Mouse (Mus musculus) layer of hippocampus, adult 8-10 months (tissue): ENCODE measurements at regions not wholly inside any gene's neighbourhood (a gene's known extent, or its start where the extent isn't known, plus 50 kb on each side); places are given as distances from the start of the nearest gene placed in this dataset.

Experiments used
- DNase-seq, 2 experiments: peaks; one replicate each; pipeline ENCODE4 v3.0.0; 2022; ENCODE audit warnings: low spot score in 2 of 2

DNA sequence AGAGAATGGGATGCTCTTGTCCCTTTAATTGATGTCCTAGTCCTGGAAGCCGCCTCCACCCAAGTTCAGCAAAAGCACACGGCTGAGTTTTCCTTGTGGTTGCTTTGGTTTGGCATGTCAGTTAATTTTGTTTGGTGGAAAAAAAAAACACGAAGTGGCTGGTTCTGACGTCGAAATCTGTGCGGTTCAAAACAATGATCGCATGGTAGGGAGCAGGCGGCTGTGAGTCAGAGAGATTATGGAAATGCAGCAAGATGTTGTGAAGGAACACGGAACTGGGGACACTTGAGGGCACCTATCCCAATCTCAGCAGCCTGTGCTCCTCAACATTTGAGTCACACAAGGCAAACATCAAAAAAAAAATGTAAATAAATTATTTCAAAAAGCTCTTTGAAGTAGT, 266.1 kb downstream of the Gm826 start:
- DNase-seq, result no peak

DNA sequence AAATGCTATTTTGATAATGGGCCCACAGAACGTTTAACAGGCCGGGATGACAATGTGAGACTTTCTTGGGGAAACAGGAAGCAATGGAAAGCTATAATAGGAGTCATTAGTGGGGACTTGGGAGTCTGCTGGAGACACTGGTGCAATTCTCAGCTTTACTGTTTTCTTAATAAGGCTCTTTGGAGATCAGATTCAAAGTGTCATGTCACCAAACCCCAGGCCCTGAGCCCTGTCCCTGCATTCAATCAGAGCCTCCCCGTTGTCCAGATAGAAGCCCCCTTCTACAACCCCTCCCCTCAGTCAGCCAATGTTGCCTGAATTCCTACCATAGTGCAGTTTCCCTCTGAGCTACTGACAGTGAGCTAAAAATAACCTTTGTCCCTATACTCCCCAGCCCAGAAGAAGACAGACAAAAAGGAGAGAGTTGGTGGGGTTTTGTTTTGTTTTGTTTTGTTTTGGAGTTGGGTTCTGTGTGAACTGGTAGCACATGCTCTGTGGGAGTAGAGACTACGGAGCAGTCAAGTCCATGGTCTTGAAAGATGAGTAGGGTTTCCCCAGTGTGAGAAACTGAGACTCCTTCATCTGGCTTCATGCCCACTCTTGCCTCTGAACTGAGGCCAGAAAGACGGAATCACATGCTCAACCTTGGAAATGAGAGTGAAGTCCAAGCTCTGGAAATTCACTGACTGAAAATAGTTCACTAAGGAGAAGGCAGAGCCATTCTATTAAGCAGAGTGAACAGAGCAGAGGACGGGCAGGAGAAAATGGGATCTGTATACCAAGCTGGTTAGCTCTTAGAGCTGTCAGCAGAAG, 267.3 kb downstream of the Gm826 start:
- peak; percentile 28 to 30 for DNase-seq

DNA sequence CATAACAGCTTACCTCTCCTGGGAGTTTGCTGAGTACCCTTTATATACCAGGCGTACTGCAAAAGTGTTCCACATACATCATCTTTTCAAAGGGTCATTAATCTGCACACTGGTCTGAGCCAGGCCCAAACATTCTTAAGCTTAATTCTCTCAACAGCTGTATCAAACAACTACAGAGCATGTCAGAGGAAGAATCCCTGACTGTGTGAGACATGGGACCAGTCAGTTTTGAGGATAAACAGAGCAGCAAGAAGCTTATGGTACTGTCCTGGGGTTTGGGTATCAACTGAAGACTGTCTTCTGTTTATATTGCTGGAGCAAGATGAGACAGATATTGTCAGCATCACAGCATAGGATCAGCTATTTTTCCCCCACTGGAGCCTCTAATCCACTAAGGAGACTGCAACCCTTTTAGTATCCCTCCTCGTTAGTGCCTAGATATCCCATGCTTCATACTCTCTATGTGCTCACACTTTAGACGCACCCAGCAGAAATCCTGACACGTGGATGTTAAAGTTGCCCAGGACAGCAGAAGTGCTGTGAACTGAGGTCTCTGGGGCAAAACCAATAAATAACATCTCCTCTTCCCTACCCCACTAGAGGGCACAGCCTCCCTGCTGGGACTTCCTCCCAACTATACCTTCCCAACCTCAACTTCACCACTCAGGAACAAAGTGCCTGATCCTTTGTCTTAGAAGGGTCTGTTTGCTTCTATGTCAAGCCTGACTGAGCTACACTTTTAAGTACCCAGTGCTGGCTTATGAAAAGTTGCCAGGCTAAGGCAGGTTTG, 271.6 kb downstream of the Gm826 start:
- DNase-seq, result no peak

DNA sequence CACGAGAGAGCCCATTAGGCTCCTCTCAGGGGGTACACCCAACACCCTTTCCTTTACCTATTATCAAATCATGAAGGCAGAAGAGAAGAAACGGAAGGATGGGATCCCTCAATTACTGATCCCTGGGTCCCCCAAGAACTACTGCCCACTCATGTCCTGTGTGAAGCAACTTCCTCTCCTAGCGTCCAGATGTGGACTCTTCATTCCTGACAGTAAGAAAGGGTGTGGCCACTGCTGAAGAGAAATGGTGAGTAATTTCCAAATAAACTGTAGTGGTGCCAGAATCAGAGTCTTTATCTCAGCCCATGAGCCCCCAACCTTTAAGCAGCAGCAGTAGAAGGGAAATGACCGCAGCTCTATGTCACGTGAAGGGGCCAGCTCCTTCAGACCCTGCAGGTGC, 273.9 kb downstream of the Gm826 start:
- no peak for DNase-seq

DNA sequence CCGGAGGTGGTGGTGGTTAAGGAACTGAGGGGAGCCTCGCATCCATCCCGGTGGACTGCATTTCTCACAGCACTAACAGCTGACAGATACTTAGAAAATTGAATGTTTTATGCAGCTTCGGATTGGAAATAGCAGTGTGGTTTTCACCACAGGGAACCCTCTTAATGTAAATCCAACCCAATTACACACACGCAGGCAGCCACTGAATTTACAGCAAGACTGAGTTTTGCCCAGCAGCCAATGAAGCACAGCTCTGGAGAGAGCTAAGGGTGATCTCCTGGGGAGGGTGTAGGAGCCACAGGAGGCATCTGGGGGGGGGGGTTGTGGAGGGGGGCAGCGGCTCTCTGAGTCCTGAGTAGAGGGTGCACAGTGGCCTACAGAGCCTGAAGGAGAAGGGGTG, 276.8 kb downstream of the Gm826 start:
- no peak for DNase-seq

DNA sequence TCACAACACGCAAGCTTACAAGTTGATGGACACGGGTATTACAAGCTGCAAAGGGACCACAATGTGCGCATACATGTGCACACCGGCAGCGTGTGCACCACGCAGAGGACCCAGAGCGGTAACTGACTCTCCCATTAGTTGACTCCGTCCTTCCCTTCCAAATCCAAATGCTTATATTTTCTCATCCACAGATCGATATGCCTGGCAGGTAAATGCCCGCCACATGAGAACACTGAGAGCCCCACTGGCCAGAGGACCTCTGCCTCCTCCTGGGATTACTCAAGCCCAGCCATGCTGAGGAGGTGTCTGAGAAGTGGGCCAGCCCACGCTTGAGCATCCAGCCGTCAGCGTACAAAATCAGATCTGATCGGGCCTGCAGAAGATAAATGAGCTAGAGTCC, 279.6 kb downstream of the Gm826 start:
- DNase-seq, result no peak

DNA sequence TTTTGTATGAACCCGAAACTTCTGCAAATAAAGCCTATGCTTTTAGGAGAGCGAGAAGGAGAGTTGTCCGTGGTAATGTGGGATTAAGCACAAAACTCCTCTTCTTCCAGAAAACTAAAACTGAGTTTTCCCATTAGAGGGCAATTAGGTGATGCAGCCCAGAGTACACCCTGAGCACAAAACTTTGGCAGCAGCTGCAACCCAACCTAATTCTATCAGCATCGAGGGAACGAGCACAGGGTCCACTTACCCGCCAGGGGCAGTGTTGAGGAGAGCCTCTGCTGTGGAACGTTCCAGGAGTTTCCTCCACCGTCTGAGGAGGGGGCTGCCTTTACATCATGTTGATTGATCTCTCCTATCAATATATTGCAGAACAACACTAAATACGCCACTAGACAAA, 285.7 kb downstream of the Gm826 start:
- DNase-seq, result no peak

DNA sequence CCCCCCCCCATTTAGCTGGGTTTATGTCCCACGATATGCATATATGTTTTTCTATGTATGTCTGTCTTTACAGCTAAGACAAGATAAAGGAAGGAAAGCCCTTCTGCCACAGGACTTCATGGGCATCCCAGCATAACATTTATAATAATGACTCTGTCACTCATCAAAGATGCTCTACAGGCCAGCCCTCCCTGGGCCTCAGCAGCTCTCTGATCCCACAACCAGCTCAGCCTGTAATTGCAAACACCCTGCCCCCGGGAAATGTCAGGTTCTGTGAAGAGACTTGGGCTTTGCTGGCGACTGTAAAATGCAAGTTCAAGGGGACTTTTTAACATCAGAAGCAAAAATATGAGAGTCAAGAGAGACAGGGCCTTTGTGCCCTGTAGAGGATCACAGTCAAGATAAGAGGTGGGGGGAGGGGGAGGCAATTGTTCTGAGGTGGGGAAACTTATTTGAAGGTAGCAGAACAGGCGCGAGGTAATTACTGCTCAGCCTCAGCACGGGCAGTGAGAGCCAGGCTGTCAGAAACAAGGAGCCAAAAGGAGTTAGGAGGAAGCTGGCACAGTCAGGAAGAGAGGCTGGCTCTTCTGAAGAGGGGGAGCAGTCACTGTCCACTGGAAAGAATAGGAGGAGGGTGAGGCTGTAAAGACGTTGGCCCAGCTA, 286.9 kb downstream of the Gm826 start:
- DNase-seq, result no peak

DNA sequence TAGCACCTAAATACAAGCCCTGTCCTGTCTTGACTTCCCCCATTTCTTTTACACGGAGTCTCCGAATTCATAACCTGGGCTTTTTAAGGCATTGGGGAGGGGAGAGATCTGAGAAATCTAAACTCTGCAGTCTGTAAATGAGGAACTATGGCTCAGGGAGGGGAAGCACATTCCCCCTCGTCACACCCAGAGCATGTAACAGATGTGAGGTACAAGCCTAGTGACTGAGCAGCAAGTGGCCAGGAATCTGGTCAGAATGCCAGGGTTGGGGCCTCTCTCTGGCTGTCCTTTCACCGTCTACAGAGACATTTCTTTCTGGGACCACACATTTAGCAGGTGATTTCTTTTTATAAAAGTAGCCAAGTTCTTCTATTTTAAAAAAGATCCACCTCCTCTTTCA, 289.4 kb downstream of the Gm826 start:
- DNase-seq, result no peak

DNA sequence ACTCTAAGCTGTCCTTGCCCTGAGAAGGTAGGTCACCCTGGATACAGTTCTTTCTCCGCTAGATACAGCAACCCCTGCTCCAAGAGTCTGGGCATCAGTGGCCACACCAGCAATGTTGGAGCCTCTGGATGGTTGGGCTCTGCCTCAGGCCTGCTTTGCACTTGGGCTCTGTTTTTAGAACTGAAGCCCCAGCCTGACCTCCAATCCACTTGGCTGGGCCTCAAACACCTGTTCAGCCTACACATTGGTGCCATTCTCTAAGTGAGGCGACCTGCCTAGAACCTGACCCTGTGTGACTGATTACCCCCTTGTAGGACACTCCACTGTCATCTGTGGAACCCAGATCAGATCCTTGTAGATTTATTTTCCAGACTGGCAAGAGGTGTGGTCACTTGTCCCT, 289.8 kb downstream of the Gm826 start:
- no peak for DNase-seq

DNA sequence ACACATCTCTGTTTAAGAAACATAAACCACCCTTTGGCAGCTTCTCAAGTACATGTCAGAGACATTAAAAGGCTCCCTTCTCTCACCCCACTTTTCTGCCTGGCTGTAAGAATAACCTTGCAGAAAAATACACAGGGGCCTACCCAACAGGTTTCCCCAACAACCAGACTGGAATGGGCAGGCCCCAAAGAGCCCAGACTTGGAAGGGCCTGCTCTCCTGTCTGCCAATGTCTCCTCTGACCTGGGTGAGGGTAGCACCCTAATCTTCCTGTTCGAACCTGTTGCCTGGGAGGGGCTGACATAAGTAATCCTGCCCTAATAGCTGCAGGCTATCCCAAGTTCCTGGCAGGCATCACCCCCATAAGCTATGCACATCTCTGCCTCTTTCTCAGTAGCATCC, 304.5 kb downstream of the Gm826 start:
- no peak for DNase-seq

DNA sequence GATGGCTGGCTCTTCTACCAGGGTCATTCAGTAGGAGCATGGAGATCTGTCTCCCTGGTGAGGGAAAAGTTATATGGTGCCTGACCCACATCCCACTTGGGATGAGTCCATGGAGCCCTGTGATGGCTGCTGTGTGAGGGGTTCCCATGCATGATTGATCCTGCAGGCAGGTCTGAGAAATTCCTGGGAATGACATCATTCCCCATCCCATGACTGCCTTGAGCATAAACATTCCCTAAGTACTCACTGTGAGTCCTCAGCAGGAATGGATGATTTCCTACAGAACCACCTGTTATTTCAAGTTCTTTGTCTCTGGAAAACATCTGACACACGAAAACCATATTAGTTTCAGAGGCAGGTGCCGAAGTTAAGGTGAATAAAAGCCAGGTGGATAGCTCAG, 305.5 kb downstream of the Gm826 start:
- DNase-seq, result no peak

DNA sequence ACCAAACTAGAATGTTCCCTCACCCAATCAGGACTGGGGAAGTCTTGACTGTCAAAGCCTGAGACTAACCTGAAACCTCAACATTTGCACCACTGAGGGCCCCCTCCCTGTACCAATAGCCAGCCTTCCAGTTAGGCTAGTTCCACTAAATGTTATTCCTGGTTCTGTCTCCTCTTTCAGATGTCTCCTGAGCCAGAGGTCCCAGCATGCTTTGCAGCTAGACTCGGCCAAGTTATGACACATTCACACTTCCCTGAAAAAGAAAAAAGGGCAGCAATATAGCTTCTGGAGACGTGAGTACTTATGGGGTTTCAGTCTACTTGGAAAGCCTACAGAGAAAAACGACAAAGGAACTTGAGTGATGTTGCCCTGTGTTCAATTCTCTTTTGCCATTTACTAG, 308.1 kb downstream of the Gm826 start:
- DNase-seq, result no peak

DNA sequence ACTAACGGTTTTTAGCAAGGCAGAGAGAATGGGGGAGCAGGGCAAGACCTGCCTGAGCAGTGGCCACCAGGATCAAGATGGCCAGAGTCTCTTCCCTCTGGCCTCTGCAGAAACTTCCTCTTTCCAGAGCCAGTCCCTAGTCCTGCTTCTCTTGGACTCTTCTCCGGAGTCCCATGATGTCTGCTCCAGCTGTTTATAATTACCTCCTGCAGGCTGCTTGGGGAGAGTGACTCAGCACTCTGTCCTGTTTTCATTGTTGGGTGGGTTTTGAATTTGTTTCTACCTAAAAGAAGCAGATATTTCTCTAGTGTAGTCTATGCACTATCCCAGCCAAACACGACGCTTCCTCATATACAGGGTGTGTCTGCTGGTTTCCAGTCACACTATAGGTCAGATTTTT, 312.4 kb downstream of the Gm826 start:
- no peak for DNase-seq

DNA sequence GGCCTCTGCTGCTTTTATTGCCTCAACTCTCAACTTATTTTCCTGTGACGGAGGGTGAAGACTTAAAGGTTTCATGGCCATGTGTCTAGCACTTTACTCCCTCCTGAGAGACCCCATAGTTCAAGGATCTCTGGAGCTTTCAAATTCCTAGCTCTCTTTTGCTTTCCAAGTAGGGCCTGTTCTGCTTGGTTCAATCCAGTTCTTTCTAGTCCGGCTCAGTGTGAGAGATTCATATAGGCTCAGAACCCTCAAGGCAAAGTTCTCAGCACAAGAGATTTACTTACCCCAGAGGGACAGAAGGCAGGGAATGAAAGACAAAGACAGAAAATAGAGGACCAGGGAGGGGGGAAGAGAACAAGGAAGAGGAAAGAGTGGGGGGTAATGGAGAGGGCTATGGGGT, 313.1 kb downstream of the Gm826 start:
- DNase-seq, result no peak

DNA sequence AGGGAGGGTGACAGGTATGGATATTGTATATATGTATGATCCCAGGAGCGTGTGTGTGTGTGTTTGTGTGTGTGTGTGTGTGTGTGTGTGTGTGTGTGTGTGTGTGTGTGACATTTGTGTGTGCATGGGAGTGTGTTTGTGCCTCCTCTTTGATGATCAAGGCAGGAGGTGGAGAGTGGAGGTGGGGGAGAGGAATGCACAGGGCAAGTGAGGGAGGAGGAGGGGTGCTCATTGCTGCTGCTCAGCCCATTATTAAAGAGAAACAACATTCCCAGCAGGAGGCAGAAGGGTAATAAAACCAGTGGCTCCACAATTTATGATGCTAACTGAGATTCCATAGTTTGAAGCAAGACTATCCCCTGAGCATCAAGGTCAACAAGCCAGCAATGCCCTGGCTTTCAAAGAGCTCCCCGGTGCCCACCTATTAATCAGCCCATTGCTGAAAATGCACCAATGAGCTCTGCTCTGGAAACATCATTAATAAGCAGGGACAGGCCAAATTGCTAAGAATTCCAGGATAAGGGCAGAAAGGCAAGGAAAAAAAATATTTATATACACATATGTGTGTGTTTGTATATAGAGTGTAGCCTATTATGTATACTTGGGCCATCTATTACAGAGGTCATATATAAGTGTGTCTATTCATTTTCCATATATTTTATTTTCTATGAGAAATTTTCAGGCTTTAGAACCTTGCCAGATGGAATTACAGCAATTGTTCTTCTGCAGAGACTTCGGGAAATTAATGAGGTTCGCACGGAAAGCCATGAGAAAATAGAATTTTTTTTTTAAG, 316.7 kb downstream of the Gm826 start:
- DNase-seq, result no peak

DNA sequence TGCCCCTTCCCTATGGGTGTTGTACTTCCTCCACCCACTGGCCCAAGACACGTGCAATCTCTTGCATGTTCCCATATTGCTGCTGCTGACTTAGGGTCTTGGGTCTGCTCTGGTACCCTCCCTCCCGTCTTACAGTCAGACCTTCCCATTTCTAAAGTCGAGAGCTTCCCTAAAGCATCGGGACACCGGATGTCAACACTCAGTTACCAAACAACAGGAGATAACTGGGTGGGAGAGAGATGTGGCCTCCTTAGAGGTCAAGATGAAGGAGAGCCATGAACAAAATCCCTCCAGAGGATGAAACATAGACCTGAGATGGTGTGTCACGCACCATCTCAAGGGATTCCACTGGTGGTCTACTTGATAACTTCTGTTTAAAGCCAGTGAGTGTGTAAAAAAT, 322.5 kb downstream of the Gm826 start:
- no peak for DNase-seq

DNA sequence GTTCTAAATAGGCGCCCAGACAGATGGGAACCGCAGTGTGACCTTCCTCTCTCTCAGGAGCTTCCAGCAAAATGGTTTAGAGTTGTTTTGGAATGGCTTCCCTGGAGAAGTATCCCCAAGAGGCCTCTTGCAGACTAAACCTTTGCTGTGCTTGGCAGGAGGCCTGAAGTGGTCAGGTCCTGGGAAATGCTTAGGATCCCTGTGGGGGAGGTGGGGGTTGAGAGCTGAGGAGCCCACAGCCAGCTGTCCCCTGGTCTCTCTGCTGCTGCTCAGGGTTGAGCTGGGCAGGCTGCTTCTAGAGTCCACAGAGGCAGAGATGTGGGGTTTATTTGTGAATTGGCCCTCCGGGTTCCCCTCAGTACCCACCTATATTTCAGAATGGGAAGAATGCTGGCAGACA, 331.3 kb downstream of the Gm826 start:
- no peak for DNase-seq

DNA sequence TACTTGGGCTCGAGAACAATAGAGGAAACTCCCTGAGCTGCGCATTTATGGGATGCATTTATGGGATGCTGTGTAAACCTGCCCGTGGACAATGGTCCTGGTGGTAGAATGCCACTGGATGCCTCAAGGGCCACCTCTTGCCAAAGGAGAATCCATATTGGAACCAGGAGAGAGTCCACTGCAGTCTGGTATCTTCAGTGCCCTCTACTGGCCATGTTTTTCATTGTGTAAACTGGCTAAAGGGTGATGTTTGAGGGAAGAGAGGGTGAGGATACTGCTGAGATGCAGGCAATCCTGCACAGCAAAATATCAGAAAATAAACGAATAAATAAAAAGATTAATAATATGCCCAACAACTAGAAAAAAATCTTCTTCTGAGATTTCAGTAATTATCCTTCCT, 333.5 kb downstream of the Gm826 start:
- no peak for DNase-seq

DNA sequence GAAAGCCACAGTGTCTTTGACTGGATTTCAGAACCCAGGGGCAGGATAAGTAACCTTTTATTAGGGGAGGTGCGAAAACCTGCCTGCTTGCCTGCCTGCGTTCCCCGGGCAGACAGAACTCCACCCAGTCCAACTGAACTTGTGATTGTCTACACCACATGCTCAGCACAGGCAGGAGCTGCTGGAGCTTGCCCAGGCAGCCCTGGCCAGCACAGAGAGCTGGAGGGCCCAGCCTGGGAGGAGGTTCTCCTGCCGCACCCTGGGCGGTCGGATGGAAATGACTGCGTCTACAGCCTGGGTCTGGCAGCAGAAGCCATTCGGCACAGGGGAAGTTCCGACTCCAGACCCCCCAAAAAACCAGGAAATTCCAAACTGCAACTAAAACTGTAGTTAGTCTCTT, 336.6 kb downstream of the Gm826 start:
- no peak for DNase-seq

DNA sequence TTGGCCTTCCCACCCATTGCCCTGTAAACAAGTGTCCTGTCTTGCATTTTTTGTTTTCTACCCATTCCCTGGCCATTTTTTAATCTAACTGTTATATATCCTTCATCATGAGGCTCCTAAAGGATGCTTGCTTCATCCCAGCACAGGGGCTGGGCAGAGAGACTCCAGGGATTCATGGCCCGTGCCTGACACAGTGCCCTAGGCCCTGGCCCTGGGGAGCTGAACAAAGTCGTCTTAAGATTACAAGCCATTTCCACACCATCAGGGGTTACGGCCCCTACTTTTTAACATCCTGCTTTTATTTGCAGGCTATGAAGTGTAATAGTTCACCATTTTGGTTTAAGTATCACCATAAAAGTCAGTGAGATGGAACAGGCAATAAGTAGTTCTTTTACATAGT, 339.5 kb downstream of the Gm826 start:
- no peak for DNase-seq

DNA sequence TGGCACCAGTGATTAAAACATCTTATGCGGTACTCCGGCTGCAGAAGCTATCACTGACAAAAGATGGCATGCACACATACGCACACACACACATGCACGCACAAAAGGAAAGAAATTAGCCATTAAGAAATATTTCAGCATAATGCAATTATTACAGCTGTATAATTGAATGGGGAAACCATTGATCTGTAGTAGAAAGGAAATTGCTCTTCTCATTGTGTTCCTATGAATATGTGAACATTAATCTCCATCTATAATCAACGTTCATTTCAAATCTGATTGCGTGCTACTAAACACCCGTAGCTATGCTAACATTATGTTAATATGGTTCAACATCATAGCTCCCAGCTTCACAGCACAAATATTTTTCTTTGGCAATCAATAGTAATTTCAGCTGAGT, 347.2 kb downstream of the Gm826 start:
- DNase-seq, result no peak
